Mouse (Mus musculus) hindbrain, postnatal 0 days (tissue): ENCODE data around the gene Adamtsl2. TPM values are rescaled to one million over a fixed set of nuclear protein-coding genes. Genes with fewer than 3 reads are reported as not detected.

ENCODE experiments used
- ATAC-seq: fragments of 200-750 bp; cut with Nextera tagmentation; 2 replicates; pipeline ENCODE4 v1.8.0; 2017; ENCODE audit warnings: mild to moderate bottlenecking, moderate TSS enrichment, moderate library complexity
- DNase-seq: peaks from one replicate; pipeline ENCODE4 v3.0.0-alpha.2; 2015; ENCODE audit warnings: low spot score
- H3K27ac ChIP-seq: fragments of 300-500 bp; sonication (generic); 2 replicates; pipeline ENCODE4 v1.5.1; 2014; ENCODE audit warnings: mild to moderate bottlenecking
- H3K27me3 ChIP-seq: fragments of 300-500 bp; sonication (generic); 2 replicates; pipeline ENCODE4 v1.6.1; 2014; ENCODE audit warnings: low read length, mixed read lengths; ENCODE audit not compliant: insufficient read depth
- H3K36me3 ChIP-seq: fragments of 300-500 bp; sonication (generic); 2 replicates; pipeline ENCODE4 v1.6.1; 2014; ENCODE audit warnings: low read length, mixed read lengths; ENCODE audit not compliant: insufficient read depth
- H3K4me1 ChIP-seq: fragments of 300-500 bp; sonication (generic); 2 replicates; pipeline ENCODE4 v1.6.1; 2014; ENCODE audit warnings: antibody characterized with exemption, low read length, mixed read lengths; ENCODE audit not compliant: insufficient read depth
- H3K4me2 ChIP-seq: fragments of 300-500 bp; sonication (generic); 2 replicates; pipeline ENCODE4 v1.6.1; 2014; ENCODE audit warnings: low read depth, mild to moderate bottlenecking, low read length, moderate library complexity, mixed read lengths
- H3K4me3 ChIP-seq: fragments of 300-500 bp; sonication (generic); 2 replicates; pipeline ENCODE4 v1.5.1; 2014; ENCODE audit warnings: low read length
- H3K9ac ChIP-seq: fragments of 300-500 bp; sonication (generic); replicated peaks from 2 replicates; pipeline ENCODE4 v1.6.1; 2014; ENCODE audit warnings: mild to moderate bottlenecking, low read length, moderate library complexity, mixed read lengths
- H3K9me3 ChIP-seq: fragments of 300-500 bp; sonication (generic); 2 replicates; pipeline ENCODE4 v1.6.1; 2016; ENCODE audit warnings: low read length, mixed read lengths
- CTCF ChIP-seq: IDR thresholded peaks from 2 replicates; pipeline ENCODE4 v1.5.1; 2016; ENCODE audit warnings: antibody characterized with exemption, control low read depth, low read depth
- WGBS: fragments of 180-500 bp; shearing (Covaris S2); extraction: QIAGEN DNeasy Blood & Tissue Kit; methylation state at CpG from one replicate; pipeline ENCODE4 v1.1.7; 2014; 5-methylcytosine and 5-hydroxymethylcytosine counted together
- polyA plus RNA-seq: library from polyadenylated mRNA; unstranded; fragments of >200 nt; fragmentation: Nextera tagmentation; extraction: Ambion mirVana; gene quantifications from 2 replicates; pipeline ENCODE4 v1.2.1, GENCODE M21; 2015
- total RNA-seq: library from RNA; depleted of rRNA; stranded (reverse); fragments of >200 nt; gene quantifications from 2 replicates; pipeline ENCODE4 v1.2.3, GENCODE M21; 2014

The Adamtsl2 gene
- total and polyA plus RNA-seq, 2 experiments from 2014 or later, result 4.4 to 9.9 TPM

DNA sequence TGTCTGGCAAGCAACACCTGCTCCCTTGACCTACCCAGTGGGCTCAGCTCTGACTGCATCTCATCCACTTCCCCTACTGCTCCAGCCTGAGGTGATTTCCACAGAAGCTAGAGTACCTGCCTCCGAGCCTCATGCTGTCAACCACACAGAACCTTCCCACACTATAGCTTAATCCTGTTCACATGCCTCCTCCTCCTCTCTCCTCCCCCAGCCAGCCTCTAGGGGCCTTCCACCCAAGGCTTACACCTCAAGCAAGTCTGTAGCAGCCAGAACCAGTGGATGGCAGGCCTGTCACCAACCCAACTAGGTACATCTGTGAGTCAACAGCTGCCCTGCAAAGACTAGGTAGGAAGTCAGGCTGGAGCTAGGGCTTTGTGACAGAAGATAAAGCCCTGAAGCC lies 57.6 kb downstream of the Adamtsl2 start:
- DNase-seq (no peak), ATAC-seq (no peak)
- Histone ChIP-seq H3K9me3 (no peaks in the 10 kb centered on the region), H3K36me3 (no peaks in the 10 kb centered on the region), H3K9ac (no peak overlapping the region), H3K27ac (no peak overlapping the region), H3K4me1 (peaks cover 4% of the 10 kb centered on the region; the same call in 1 of the 2 replicates), H3K4me2 (no peak overlapping the region), H3K4me3 (no peak overlapping the region), H3K27me3 (peaks cover 3% of the 10 kb centered on the region; the same call in 1 of the 2 replicates)
- TF ChIP-seq CTCF, result no peak
- WGBS, result 74% methylated on average over 1 of the region's 1 CpGs

DNA sequence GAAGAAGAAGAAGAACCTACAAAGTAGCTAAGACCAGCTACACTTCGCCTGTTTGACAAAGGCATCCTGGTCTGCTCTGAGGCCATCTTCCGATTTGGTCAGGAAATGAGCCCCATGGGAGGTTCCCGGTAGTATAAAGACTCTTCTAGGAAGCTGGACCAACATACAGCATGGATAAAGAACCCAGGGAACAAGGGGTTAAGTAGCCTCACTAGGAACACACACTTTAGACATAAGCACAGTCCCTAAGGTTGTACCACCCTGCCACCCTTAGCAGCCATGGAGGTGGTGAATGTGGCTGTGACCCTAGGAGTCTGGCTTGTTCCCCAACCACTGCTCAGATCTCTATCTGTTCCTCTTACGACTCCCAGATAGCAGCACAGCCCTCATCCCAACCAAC lies 59.2 kb downstream of the Adamtsl2 start:
- DNase-seq (no peak), ATAC-seq (no peak)
- no peak for TF ChIP-seq CTCF
- no peak overlapping the region for H3K4me3 ChIP-seq
- H3K36me3 ChIP-seq, result no peaks in the 10 kb centered on the region
- WGBS, result 79% methylated on average over 4 of the region's 4 CpGs
- H3K4me2 ChIP-seq, result no peak overlapping the region
- no peak overlapping the region for H3K27ac ChIP-seq
- H3K4me1 ChIP-seq, result peaks cover 9% of the 10 kb centered on the region; the same call in 1 of the 2 replicates
- no peaks in the 10 kb centered on the region for H3K9me3 ChIP-seq
- no peak overlapping the region for H3K9ac ChIP-seq
- H3K27me3 ChIP-seq, result peaks cover 3% of the 10 kb centered on the region; the same call in 1 of the 2 replicates

DNA sequence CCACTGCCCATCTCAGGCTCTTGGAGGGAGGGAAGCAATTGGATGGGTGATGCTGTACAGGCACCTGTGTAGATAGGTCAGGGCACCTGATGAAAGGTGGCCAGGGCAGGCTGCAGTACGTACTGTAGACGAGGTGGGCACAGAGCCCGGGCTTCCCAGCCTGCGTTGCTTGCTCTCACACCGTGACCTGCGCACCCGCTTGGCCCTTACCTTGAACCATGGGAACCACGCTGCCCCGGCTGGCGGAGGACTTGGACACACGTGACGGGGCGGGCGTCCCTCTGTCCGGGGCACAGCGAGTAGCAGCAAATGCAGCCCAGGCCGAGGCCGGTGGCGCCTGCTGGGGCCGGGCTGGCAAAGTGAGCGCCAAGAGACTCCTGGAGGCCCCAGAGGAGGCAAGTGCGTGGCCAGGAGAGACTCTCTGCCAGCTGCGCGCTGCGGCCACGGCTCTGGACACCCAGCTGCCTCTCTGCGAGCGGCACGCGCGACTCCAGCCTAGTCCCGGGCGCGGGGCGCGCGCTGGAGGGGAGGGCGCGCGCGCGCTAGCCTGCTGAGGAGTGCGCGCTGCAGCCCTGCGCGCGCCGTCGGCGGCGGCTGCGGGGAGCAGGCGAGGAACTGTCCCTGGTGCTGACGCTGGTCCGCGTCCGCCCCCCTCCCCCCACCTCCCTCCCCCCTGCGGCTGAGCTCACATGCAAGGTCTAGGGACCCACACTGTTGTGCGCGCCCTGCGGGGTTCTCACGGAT lies 62.9 kb downstream of the Adamtsl2 start, which contains the start of gene Fam163b:
TSS of gene Fam163b (minus strand) at position 542 of the 744 bp plus-strand sequence.
- peak within 1 kb of the TSS; percentile 48 for H3K9ac ChIP-seq
- no peaks in the 10 kb centered on the region for H3K36me3 ChIP-seq
- H3K4me3 ChIP-seq, result peak within 1 kb of the TSS; percentile 46
- H3K4me2 ChIP-seq, result peak within 1 kb of the TSS; percentile 83
- DNase-seq, result peak; percentile 80
- 0 out of 2 replicates have a peak within 1 kb of the TSS, but pooled peaks have one; percentile 11 for H3K27ac ChIP-seq
- peak; percentile 84 for ATAC-seq
- H3K9me3 ChIP-seq, result no peaks in the 10 kb centered on the region
- peaks cover 3% of the 10 kb centered on the region; the same call in 1 of the 2 replicates for H3K27me3 ChIP-seq
- H3K4me1 ChIP-seq, result peaks cover 5% of the 10 kb centered on the region; the same call in 1 of the 2 replicates
- 2% methylated on average over 51 of the region's 62 CpGs for WGBS
- TF ChIP-seq CTCF, result no peak

DNA sequence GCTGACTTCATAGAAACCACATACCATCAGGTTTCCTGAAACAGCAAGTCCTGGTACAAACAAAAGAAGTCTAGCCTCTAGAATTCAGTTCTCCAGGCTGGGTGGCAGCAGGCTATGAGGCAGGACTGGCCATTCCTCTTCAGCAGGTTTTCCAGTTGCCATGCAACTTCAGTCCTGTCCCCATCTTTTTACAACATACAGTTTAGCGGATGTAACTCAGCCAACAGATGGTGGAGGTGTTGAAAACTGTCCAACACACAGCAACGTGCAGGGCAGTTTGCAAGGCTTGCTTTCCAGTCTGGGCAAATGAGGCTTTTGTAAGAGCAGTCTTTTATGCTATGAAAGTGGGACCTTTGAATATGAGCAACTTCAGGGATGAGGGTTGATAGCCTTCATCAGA lies 65.8 kb downstream of the Adamtsl2 start:
- no peak for TF ChIP-seq CTCF
- no peaks in the 10 kb centered on the region for H3K36me3 ChIP-seq
- H3K9me3 ChIP-seq, result no peaks in the 10 kb centered on the region
- 0 out of 2 replicates have a peak, but pooled peaks cover 3% of the 10 kb centered on the region for H3K27me3 ChIP-seq
- H3K27ac ChIP-seq, result no peak overlapping the region
- no peak overlapping the region for H3K4me3 ChIP-seq
- H3K4me2 ChIP-seq, result no peak overlapping the region
- DNase-seq, result no peak
- ATAC-seq, result no peak
- peaks cover 5% of the 10 kb centered on the region; the same call in 1 of the 2 replicates for H3K4me1 ChIP-seq
- no peak overlapping the region for H3K9ac ChIP-seq
- WGBS, result 48% methylated on average over 2 of the region's 2 CpGs

DNA sequence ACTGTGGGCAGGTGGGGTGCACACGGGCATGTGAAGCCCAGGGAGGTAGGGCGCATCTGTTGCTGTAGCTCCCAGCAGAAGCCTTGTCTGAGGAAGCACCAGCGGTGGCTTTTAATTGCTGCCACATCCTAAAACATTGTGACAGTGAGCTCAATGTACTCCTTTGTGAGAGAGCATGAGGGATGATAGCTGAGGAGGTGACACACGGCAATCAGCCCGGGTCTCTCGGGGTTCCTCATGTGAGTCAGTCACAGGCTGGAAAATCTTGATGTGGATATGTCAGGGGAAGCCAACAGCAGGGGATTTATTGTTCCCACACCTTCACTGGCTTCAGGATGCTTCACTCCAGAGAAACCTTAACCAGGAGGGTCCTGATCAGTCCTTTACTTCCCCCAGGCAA lies 67.7 kb downstream of the Adamtsl2 start:
- WGBS, result 79% methylated on average over 6 of the region's 6 CpGs
- Histone ChIP-seq H3K27ac (no peak overlapping the region), H3K36me3 (no peaks in the 10 kb centered on the region), H3K9me3 (no peaks in the 10 kb centered on the region), H3K4me2 (no peak overlapping the region), H3K27me3 (no peaks in the 10 kb centered on the region), H3K9ac (no peak overlapping the region), H3K4me3 (no peak overlapping the region), H3K4me1 (peaks cover 4% of the 10 kb centered on the region; the same call in 1 of the 2 replicates)
- no peak for TF ChIP-seq CTCF
- no peak for DNase-seq
- ATAC-seq, result no peak

DNA sequence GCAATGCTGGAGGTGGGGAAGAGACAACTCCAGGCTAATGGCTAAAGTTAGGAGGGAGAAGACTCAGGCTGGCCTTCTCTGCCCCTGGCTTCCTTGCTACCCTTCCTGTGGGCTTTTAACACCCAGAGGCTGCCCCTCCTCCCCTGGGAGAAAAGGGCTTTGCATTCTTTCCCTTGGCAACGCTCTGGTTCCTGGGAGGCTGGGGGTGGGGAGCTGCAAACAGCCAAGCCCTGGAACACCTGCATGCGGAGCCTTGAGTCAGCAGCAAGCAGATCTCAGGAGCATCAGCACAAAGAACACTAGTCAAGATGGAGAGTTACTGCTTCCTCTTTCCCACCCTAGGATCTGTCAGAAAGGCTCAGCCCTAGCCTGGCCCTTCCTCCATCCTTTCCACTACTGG lies 70.3 kb downstream of the Adamtsl2 start:
- no peak overlapping the region for H3K4me2 ChIP-seq
- ATAC-seq (no peak), DNase-seq (no peak)
- H3K27me3 ChIP-seq, result no peaks in the 10 kb centered on the region
- no peak overlapping the region for H3K4me3 ChIP-seq
- no peaks in the 10 kb centered on the region for H3K4me1 ChIP-seq
- H3K9me3 ChIP-seq, result no peaks in the 10 kb centered on the region
- H3K27ac ChIP-seq, result no peak overlapping the region
- H3K9ac ChIP-seq, result no peak overlapping the region
- TF ChIP-seq CTCF, result no peak
- H3K36me3 ChIP-seq, result no peaks in the 10 kb centered on the region
- WGBS, result 12% methylated on average over 2 of the region's 2 CpGs

DNA sequence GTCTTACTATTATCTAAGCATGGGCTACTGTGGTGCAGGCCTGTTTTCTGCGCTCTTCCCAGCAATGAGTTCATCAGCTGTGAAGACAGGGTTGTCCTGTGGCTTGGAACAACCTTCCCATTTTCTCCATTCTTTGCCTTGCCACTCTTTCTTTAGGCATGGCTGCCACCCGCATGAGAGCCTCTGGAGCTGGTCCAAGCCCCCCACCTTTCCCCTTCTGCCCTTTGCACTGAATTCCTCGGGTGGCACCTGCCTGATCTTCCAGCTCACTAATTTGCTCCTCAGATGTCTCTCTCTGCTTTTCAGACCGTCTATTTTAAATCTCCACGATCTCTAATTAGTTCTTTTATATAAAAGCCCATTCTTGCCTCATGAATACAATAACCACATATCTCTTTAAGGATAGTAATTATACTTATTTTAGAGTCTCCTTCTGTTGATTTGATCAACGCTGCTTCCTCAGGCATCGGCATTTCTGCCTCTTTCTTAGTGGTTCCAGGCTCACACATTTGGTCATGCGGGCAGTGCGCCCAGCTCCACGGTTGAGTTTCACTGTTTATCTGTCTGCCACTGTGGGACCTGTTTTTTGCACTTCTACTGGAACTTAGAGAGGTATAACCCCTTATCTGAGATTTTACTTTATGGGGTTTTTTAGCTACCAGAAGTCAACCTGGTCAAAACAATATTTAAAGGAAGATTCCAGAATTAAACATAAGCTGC lies 75.4 kb downstream of the Adamtsl2 start:
- no peaks in the 10 kb centered on the region for H3K9me3 ChIP-seq
- H3K4me3 ChIP-seq, result no peak overlapping the region
- H3K4me1 ChIP-seq, result no peaks in the 10 kb centered on the region
- no peak overlapping the region for H3K9ac ChIP-seq
- H3K27me3 ChIP-seq, result no peaks in the 10 kb centered on the region
- ATAC-seq, result no peak
- no peak for TF ChIP-seq CTCF
- 62% methylated on average over 10 of the region's 10 CpGs for WGBS
- DNase-seq, result no peak
- H3K36me3 ChIP-seq, result no peaks in the 10 kb centered on the region
- no peak overlapping the region for H3K27ac ChIP-seq
- no peak overlapping the region for H3K4me2 ChIP-seq
